Mouse (Mus musculus) gastrocnemius, adult 2 months (tissue): ENCODE measurements at regions not wholly inside any gene's neighbourhood (a gene's known extent, or its start where the extent isn't known, plus 50 kb on each side); places are given as distances from the start of the nearest gene placed in this dataset.
A peak's percentile ranks its signal among the peaks of the same experiment; 100 is the strongest.

Experiments used
- DNase-seq: peaks from one replicate; pipeline ENCODE4 v3.0.0; 2022
- H3K27ac ChIP-seq: fragments of 200-600 bp; 2 replicates; pipeline ENCODE4 v1.8.1; 2022; ENCODE audit warnings: mild to moderate bottlenecking
- H3K4me3 ChIP-seq: fragments of 200-600 bp; 2 replicates; pipeline ENCODE4 v1.8.1; 2022; ENCODE audit warnings: mild to moderate bottlenecking, moderate library complexity
- CTCF ChIP-seq: fragments of 200-600 bp; IDR thresholded peaks from 2 replicates; pipeline ENCODE4 v1.8.1; 2022; ENCODE audit warnings: antibody characterized with exemption, mild to moderate bottlenecking, moderate library complexity
- intact Hi-C: fragments of 180-260 bp; cut with DNase I; formaldehyde crosslinking; loops from one replicate; pipeline ENCODE4 v1.15.1; 2025

- intact Hi-C loops, result no loop called here
- no peak for DNase-seq
- no peak for TF ChIP-seq CTCF
- Histone ChIP-seq H3K4me3 (no peak overlapping the region), H3K27ac (no peak overlapping the region)
Observed at GRCm38 (mm10) chr2:116727591-116727990, 150.9 kb upstream of the Tmco5 start.

DNA sequence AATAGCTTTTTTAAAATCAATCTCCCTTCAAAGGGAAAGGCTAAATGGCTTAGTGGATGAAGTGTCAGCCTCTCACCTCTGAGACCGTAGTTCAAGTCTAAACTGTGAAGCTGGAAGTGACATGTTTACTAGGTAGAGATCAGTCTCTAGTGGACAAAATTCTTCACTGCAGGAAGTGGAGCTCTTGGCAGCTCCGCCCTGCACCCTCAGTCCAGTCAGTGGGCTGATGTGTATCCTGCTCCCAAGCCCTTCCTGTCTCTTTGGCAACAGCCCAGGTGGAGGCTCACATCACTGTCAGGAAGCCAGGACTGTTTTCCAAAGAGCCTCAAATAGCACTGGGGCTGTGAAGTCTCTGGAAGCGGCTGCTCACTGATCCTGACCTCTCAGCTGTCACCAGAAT lies 142.8 kb upstream of the Tmco5 start:
- Histone ChIP-seq H3K27ac (no peak overlapping the region), H3K4me3 (no peak overlapping the region)
- TF ChIP-seq CTCF, result peak; percentile 53
- intact Hi-C loops, result no loop called here
- DNase-seq, result peak; percentile 50

DNA sequence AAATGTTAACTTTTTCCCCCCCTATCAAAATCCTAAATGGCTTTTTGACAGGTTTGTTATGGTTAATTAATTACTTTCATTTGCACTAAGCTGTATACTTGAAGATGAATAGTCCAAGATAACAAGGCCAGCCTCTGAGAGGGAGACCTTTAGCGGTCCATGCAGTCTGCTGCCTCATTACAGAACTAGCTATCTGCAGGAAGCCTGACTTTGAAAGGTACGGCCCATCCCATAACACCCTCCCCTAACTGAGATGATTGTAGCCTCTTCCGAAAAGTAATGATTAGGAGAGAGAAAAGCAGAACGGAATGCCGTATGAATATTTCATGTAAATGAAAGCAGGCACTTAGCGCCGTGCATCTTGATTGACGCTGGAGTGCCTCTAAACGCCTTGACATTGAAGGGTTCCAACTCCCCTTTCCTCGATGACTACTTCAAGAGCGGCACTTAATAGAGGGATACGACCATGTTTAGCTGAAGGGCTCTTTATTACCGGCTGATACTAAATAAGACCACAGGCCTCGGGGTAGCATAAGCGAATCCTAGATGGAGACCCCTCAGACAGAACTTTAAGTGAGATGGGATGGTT lies 109.9 kb upstream of the Tmco5 start:
- no peak overlapping the region for H3K27ac ChIP-seq
- no peak for DNase-seq
- no peak for TF ChIP-seq CTCF
- H3K4me3 ChIP-seq, result no peak overlapping the region
- intact Hi-C loops, result no loop called here

- DNase-seq, result no peak
- no peak overlapping the region for H3K4me3 ChIP-seq
- peak; percentile 39; the same call in 1 of the 2 replicates for TF ChIP-seq CTCF
- intact Hi-C loops, result no loop called here
- no peak overlapping the region for H3K27ac ChIP-seq
Observed at GRCm38 (mm10) chr2:116769186-116769585, 109.3 kb upstream of the Tmco5 start.

- TF ChIP-seq CTCF, result no peak
- intact Hi-C loops, result no loop called here
- no peak for DNase-seq
- H3K27ac ChIP-seq, result no peak overlapping the region
- no peak overlapping the region for H3K4me3 ChIP-seq
Observed at GRCm38 (mm10) chr2:116772569-116772968, 105.9 kb upstream of the Tmco5 start.

GRCm38 (mm10) chr2:116800141-116800540 lies 78.3 kb upstream of the Tmco5 start:
- Histone ChIP-seq H3K4me3 (no peak overlapping the region), H3K27ac (no peak overlapping the region)
- no peak for DNase-seq
- no peak for TF ChIP-seq CTCF
- intact Hi-C loops, result no loop called here

- Histone ChIP-seq H3K27ac (no peak overlapping the region), H3K4me3 (no peak overlapping the region)
- TF ChIP-seq CTCF, result no peak
- intact Hi-C loops, result no loop called here
- no peak for DNase-seq
Observed at GRCm38 (mm10) chr2:116801578-116801977, 76.9 kb upstream of the Tmco5 start.

DNA sequence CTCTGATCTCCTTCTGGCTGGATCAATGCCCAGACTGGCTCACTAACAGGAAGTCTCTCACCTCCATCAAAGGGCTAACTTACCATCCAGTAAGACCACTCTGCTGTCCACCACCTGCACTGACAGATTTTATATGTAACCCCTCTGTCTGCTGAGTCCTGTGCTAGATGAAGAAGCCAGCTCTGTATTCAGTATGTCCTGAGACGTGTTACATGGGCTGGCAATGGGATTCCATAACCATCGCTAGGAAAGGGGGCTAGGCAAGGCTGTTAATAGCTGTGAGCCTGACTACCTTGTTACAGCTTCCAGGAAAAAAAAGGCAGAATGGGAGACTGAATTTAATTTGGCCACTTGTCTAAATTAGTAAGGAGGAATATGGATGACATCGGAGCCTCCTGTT lies 71.3 kb upstream of the Tmco5 start:
- no peak for TF ChIP-seq CTCF
- no peak for DNase-seq
- intact Hi-C loops, result no loop called here
- H3K4me3 ChIP-seq, result no peak overlapping the region
- H3K27ac ChIP-seq, result no peak overlapping the region

DNA sequence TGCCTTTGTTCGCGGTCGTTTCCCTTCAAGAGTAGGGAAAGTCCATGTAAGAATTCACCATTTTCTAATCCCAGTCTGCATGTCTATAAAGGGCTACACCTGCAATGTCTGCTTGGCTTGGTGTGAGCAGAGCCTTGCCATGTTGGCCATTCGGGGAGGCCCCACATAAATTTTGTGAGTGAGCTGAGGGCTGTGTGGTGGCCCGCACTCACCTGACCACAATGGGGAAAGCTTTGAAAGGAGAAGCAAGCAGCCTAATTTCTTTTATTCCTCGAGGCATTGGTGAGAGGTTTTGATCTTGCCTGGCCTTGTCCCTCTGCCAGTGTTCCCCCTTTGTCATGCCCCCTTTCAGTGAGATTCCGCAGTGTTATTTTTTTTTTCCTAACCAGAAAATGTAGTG lies 70.9 kb upstream of the Tmco5 start:
- H3K4me3 ChIP-seq, result no peak overlapping the region
- DNase-seq, result no peak
- TF ChIP-seq CTCF, result no peak
- intact Hi-C loops, result no loop called here
- H3K27ac ChIP-seq, result no peak overlapping the region

DNA sequence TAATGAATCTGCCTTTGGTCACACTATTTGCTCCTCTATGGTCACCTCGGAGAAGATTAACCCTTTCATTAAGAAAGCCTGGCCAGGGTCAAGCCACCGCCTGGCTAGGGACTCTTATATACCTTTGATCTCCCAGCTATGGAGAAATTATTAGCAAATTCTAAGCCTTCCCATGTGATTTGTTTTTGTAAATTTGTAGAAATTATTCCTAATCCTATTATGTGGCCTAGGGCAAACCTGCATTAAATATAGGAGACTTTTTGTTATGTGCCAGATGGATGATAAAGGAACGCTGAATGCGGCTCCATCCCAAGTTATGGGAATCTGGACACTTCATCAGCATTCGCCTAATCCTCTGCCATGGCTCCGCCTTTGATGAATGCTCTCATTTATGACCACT lies 70.4 kb upstream of the Tmco5 start:
- Histone ChIP-seq H3K27ac (no peak overlapping the region), H3K4me3 (no peak overlapping the region)
- intact Hi-C loops, result no loop called here
- DNase-seq, result no peak
- TF ChIP-seq CTCF, result no peak

GRCm38 (mm10) chr2:116808554-116808953 lies 69.9 kb upstream of the Tmco5 start:
- no peak for TF ChIP-seq CTCF
- no peak for DNase-seq
- Histone ChIP-seq H3K27ac (no peak overlapping the region), H3K4me3 (no peak overlapping the region)
- intact Hi-C loops, result no loop called here

DNA sequence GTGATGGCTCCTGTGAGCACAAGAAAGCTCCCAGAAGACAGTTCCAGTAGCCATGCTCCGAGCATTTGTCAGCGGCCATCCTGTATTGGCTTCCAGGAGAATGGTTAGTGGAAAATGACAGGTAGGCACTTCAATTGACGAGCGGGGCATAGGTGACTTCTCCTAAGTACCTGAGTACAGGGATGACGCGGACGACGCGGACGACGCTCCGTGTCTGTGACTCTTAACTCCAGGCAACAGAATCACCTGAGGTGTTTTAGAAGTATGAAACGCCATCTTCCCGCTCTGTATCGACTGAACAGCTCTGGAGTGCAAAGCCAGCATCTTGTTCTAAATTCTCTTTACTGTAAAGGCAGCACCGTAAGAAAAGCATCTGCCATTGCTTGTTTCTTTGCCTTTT lies 68.4 kb upstream of the Tmco5 start:
- TF ChIP-seq CTCF, result no peak
- no peak for DNase-seq
- intact Hi-C loops, result no loop called here

GRCm38 (mm10) chr2:116812869-116813558 lies 65.5 kb upstream of the Tmco5 start:
- TF ChIP-seq CTCF, result no peak
- H3K4me3 ChIP-seq, result peak overlapping the region; percentile 55
- intact Hi-C loops, result no loop called here
- DNase-seq, result peak; percentile 23
- no peak overlapping the region for H3K27ac ChIP-seq

More for the DNA sequence above, 68.4 kb upstream of the Tmco5 start:
- no peak overlapping the region for H3K27ac ChIP-seq
- H3K4me3 ChIP-seq, result no peak overlapping the region

- TF ChIP-seq CTCF, result no peak
Observed at GRCm38 (mm10) chr2:116813559-116813895, 65.0 kb upstream of the Tmco5 start.

More at GRCm38 (mm10) chr2:116813559-116813895, 65.0 kb upstream of the Tmco5 start:
- intact Hi-C loops, result no loop called here
- H3K27ac ChIP-seq, result no peak overlapping the region
- DNase-seq, result no peak
- peak overlapping the region; percentile 55 for H3K4me3 ChIP-seq
